Mouse (Mus musculus): ENCODE measurements around the gene Irf9.

- TF ChIP-seq CTCF (IDR thresholded peaks at IDR 0.05; ENCODE audit: low read depth, low read length) (no peak), TAL1 (conservative IDR thresholded peaks at IDR 0.05; ENCODE audit: low read depth, low read length) (peak; percentile 83), GATA1 (IDR thresholded peaks at IDR 0.05; ENCODE audit: borderline replicate concordance, low read length) (no peak), POLR2AphosphoS5 (IDR thresholded peaks at IDR 0.05; ENCODE audit: insufficient replicate concordance, low read depth, low read length) (no peak), GATA2 (IDR thresholded peaks at IDR 0.05; ENCODE audit: borderline replicate concordance, low read depth, low read length) (no peak)
Observed at GRCm38 (mm10) chr14:55558740-55559448, 44.5 kb upstream of the Irf9 start.

Measured in G1E (cell line).